Comparison of ENCODE assay signal across 8 mouse cellular contexts in genomic region chr5:125532191-125532544, GRCm38 (mm10). TPM values are rescaled to one million over a fixed set of nuclear protein-coding genes. Genes with fewer than 3 reads are reported as not detected.
A peak's percentile ranks its signal among the peaks of the same experiment; 100 is the strongest.
DNase-seq lines count a peak whose midpoint lies in the region; ATAC-seq and TF ChIP-seq lines count a peak whose summit lies in the region.

No protein-coding gene starts in this region.

- H3K4me1 ChIP-seq in kidney, embryonic 16.5 days (ENCODE audit: insufficient read depth, low read length): peaks cover 26% of the 10 kb centered on the region
- peaks cover 4% of the 10 kb centered on the region; the same call in 1 of the 2 replicates for H3K4me1 ChIP-seq in embryonic facial prominence, embryonic 11.5 days (ENCODE audit: control insufficient read depth, insufficient read depth, low read length)
- H3K4me1 ChIP-seq in hindbrain, postnatal 0 days (ENCODE audit: insufficient read depth, low read length): peaks cover 5% of the 10 kb centered on the region; the same call in 1 of the 2 replicates
- H3K4me1 ChIP-seq in liver, embryonic 12.5 days: no peaks in the 10 kb centered on the region; the same call in 1 of the 2 replicates

- 3% methylated on average over 8 of the region's 30 CpGs for WGBS in kidney, embryonic 16.5 days
- 0% methylated on average over 11 of the region's 30 CpGs for WGBS in embryonic facial prominence, embryonic 11.5 days
- WGBS in hindbrain, postnatal 0 days: 0% methylated on average over 28 of the region's 30 CpGs
- WGBS in liver, embryonic 12.5 days (ENCODE audit: insufficient replicate concordance): 2% methylated on average over 22 of the region's 30 CpGs

- H3K36me3 ChIP-seq in kidney, embryonic 16.5 days (ENCODE audit: insufficient read depth, low read length): no peaks in the 10 kb centered on the region
- H3K36me3 ChIP-seq in embryonic facial prominence, embryonic 11.5 days (replicated peaks; ENCODE audit: control insufficient read depth, insufficient read depth, low read depth, low read length): no peaks in the 10 kb centered on the region
- H3K36me3 ChIP-seq in hindbrain, postnatal 0 days (ENCODE audit: insufficient read depth, low read length): no peaks in the 10 kb centered on the region
- H3K36me3 ChIP-seq in liver, embryonic 12.5 days: no peaks in the 10 kb centered on the region

- H3K27ac ChIP-seq in kidney, embryonic 16.5 days (ENCODE audit: low read length): no peak overlapping the region
- H3K27ac ChIP-seq in embryonic facial prominence, embryonic 11.5 days (replicated peaks; ENCODE audit: low read depth, low read length): no peak overlapping the region
- peak overlapping the region; percentile 79 for H3K27ac ChIP-seq in hindbrain, postnatal 0 days
- H3K27ac ChIP-seq in liver, embryonic 12.5 days: no peak overlapping the region

- DNase-seq in kidney, adult 8-10 months: no peak
- DNase-seq in embryonic facial prominence, embryonic 11.5 days (ENCODE audit: low spot score): peak; percentile 72
- peak; percentile 76 for DNase-seq in hindbrain, postnatal 0 days (ENCODE audit: low spot score)
- peak; percentile 82 for DNase-seq in right cerebral cortex, adult 18-20 months
- DNase-seq in c-Kit-positive CD71-positive TER-119-positive erythroid progenitor cells, embryonic 14.5 days (ENCODE audit: low spot score): no peak
- DNase-seq in adrenal gland, adult 8-10 months: no peak

- no peak for TF ChIP-seq CTCF in hindbrain, postnatal 0 days (IDR thresholded peaks at IDR 0.05; ENCODE audit: low read depth)

- peak overlapping the region; percentile 53 for H3K9ac ChIP-seq in kidney, embryonic 16.5 days (replicated peaks; ENCODE audit: low read length)
- H3K9ac ChIP-seq in embryonic facial prominence, embryonic 11.5 days (replicated peaks; ENCODE audit: low read length): peak overlapping the region; percentile 54
- peak overlapping the region; percentile 65 for H3K9ac ChIP-seq in hindbrain, postnatal 0 days (replicated peaks; ENCODE audit: low read length)
- no peak overlapping the region for H3K9ac ChIP-seq in liver, embryonic 12.5 days

- H3K9me3 ChIP-seq in kidney, embryonic 16.5 days (ENCODE audit: low read length): no peaks in the 10 kb centered on the region
- no peaks in the 10 kb centered on the region for H3K9me3 ChIP-seq in embryonic facial prominence, embryonic 11.5 days (replicated peaks; ENCODE audit: control insufficient read depth, low read length)
- H3K9me3 ChIP-seq in hindbrain, postnatal 0 days (ENCODE audit: low read length): no peaks in the 10 kb centered on the region
- H3K9me3 ChIP-seq in liver, embryonic 12.5 days (replicated peaks): no peaks in the 10 kb centered on the region

- peaks cover 67% of the 10 kb centered on the region for H3K27me3 ChIP-seq in kidney, embryonic 16.5 days (ENCODE audit: insufficient read depth, low read length)
- peaks cover 59% of the 10 kb centered on the region for H3K27me3 ChIP-seq in embryonic facial prominence, embryonic 11.5 days (ENCODE audit: control insufficient read depth, insufficient read depth, low read length)
- peaks cover 11% of the 10 kb centered on the region for H3K27me3 ChIP-seq in hindbrain, postnatal 0 days (ENCODE audit: insufficient read depth, low read length)
- peaks cover 94% of the 10 kb centered on the region for H3K27me3 ChIP-seq in liver, embryonic 12.5 days (replicated peaks)

- peak; percentile 37 for ATAC-seq in kidney, embryonic 16.5 days (ENCODE audit: low FRiP score, low TSS enrichment)
- peak; percentile 27; the same call in 1 of the 2 replicates for ATAC-seq in embryonic facial prominence, embryonic 11.5 days (replicated peaks; ENCODE audit: insufficient number of reproducible peaks, low FRiP score, low TSS enrichment, low read depth)
- ATAC-seq in hindbrain, postnatal 0 days: peak; percentile 60; the same call in 1 of the 2 replicates
- 0 out of 2 replicates have a peak, but pooled peaks have one; percentile 31 for ATAC-seq in liver, embryonic 12.5 days

- H3K4me2 ChIP-seq in kidney, embryonic 16.5 days (replicated peaks; ENCODE audit: low read depth, low read length): peak overlapping the region; percentile 94
- H3K4me2 ChIP-seq in embryonic facial prominence, embryonic 11.5 days (ENCODE audit: low read depth, low read length): peak overlapping the region; percentile 94
- H3K4me2 ChIP-seq in hindbrain, postnatal 0 days (ENCODE audit: low read depth, low read length): peak overlapping the region; percentile 68
- peak overlapping the region; percentile 56 for H3K4me2 ChIP-seq in liver, embryonic 12.5 days

- H3K4me3 ChIP-seq in kidney, embryonic 16.5 days (ENCODE audit: low read length): peak overlapping the region; percentile 54
- peak overlapping the region; percentile 54 for H3K4me3 ChIP-seq in embryonic facial prominence, embryonic 11.5 days (ENCODE audit: low read depth, low read length)
- peak overlapping the region; percentile 47 for H3K4me3 ChIP-seq in hindbrain, postnatal 0 days (ENCODE audit: low read length)
- peak overlapping the region; percentile 35 for H3K4me3 ChIP-seq in liver, embryonic 12.5 days

RNA-seq across cellular contexts. Expression of gene Tmem132b, which starts 0.6 kb away (rescaled TPM):
- 0.18 and 0.39 TPM in 2 replicates for polyA plus RNA-seq in kidney, embryonic 16.5 days (2015; fragmentation: Nextera tagmentation; extraction: Ambion mirVana)
- 0.13 and 0.60 TPM in 2 replicates for polyA plus RNA-seq in embryonic facial prominence, embryonic 11.5 days (2014; fragmentation: Nextera tagmentation; extraction: Ambion mirVana)
- total RNA-seq in hindbrain, postnatal 0 days (2014; rRNA removed): 45.9 and 46.6 TPM in 2 replicates
- polyA plus RNA-seq in hindbrain, postnatal 0 days (2015; fragmentation: Nextera tagmentation; extraction: Ambion mirVana): 6.1 and 6.9 TPM in 2 replicates
- polyA plus RNA-seq in liver, embryonic 12.5 days (2016; fragmentation: Nextera tagmentation; extraction: Ambion mirVana): 0.02 and 0.08 TPM in 2 replicates
- total RNA-seq in adrenal gland, adult 8-10 months (2022): 1 to 10 TPM; 1.4 to 5.2 (median 3.5) TPM

RNA-seq across cellular contexts. Expression of gene Aacs, which starts 56.6 kb away (rescaled TPM):
- polyA plus RNA-seq in kidney, embryonic 16.5 days (2015; fragmentation: Nextera tagmentation; extraction: Ambion mirVana): 39.8 and 41.1 TPM in 2 replicates
- polyA plus RNA-seq in embryonic facial prominence, embryonic 11.5 days (2014; fragmentation: Nextera tagmentation; extraction: Ambion mirVana): 28.4 and 34.7 TPM in 2 replicates
- total RNA-seq in hindbrain, postnatal 0 days (2014; rRNA removed): 124 and 125 TPM in 2 replicates
- 77.3 and 77.6 TPM in 2 replicates for polyA plus RNA-seq in hindbrain, postnatal 0 days (2015; fragmentation: Nextera tagmentation; extraction: Ambion mirVana)
- polyA plus RNA-seq in liver, embryonic 12.5 days (2016; fragmentation: Nextera tagmentation; extraction: Ambion mirVana): 24.7 and 25.1 TPM in 2 replicates
- 10 to 100 TPM; 44.9 to 73.7 (median 53.8) TPM for total RNA-seq in adrenal gland, adult 8-10 months (2022)

Comparison
In these comparisons a context has a peak if more than half of its experiments do, and no peak if none do; other contexts are left out.
1. DNase-seq: peak in embryonic facial prominence, embryonic 11.5 days (single experiment), hindbrain, postnatal 0 days (single experiment) and right cerebral cortex, adult 18-20 months (single experiment); none in kidney, adult 8-10 months (0 of 2), c-Kit-positive CD71-positive TER-119-positive erythroid progenitor cells, embryonic 14.5 days (single experiment) and adrenal gland, adult 8-10 months (single experiment).
2. Peak in every context shown above with its lines, with median percentiles within 50 percentile points of each other: ATAC-seq, H3K4me2 ChIP-seq and H3K4me3 ChIP-seq.